Mouse (Mus musculus) heart, adult 8-10 months (tissue): ENCODE measurements around the gene Sin3a. TPM values are rescaled to one million over a fixed set of nuclear protein-coding genes. Genes with fewer than 3 reads are reported as not detected.

Experiments
- DNase-seq: peaks from one replicate; pipeline ENCODE4 v3.0.0; 2022; ENCODE audit warnings: low spot score
- total RNA-seq, 4 experiments: library from RNA; stranded (reverse); gene quantifications; 2 replicates each; pipeline ENCODE4 v1.2.4; 2022

Sin3a gene
- total RNA-seq, 4 experiments from 2014 or later: 28.4 to 40.4 (median 30.9) TPM

- DNase-seq: no peak
These were observed 94.3 kb downstream of the Sin3a start for GRCm38 (mm10) chr9:57166173-57166572.

GRCm38 (mm10) chr9:57168411-57168810 lies 96.6 kb downstream of the Sin3a start:
- DNase-seq: no peak

Other genes starting within 250 kb of the Sin3a start
- gene Odf3l1, start 207.4 kb upstream of the Sin3a start, total RNA-seq: not detected
- gene Cspg4, start 207.0 kb upstream of the Sin3a start, total RNA-seq: 10 to 100 TPM in 3 of 4 experiments, 1 to 10 TPM in 1; 9.4 to 14.7 (median 10.7) TPM
- gene Snx33, start 143.7 kb upstream of the Sin3a start, total RNA-seq: 10 to 100 TPM in 1 of 4 experiments, 1 to 10 TPM in 3; 7.3 to 10.3 (median 8.4) TPM
- 10 to 100 TPM; 58.6 to 70.1 (median 65.8) TPM for gene Imp3, start 134.6 kb upstream of the Sin3a start, total RNA-seq
- gene Snupn, start 121.2 kb upstream of the Sin3a start, total RNA-seq: 10 to 100 TPM in 2 of 4 experiments, 1 to 10 TPM in 2; 9.1 to 11.4 (median 10.3) TPM
- gene Ptpn9, start 77.1 kb upstream of the Sin3a start, total RNA-seq: 10 to 100 TPM in 1 of 4 experiments, 1 to 10 TPM in 3; 6.3 to 10.2 (median 8.9) TPM
- gene Man2c1, start 58.6 kb downstream of the Sin3a start, total RNA-seq: 10 to 100 TPM; 45.6 to 56.1 (median 48.9) TPM
- 1 to 10 TPM; 5.4 to 7.1 (median 6.1) TPM for gene Neil1, start 76.3 kb downstream of the Sin3a start, total RNA-seq
- 10 to 100 TPM; 22.5 to 32.7 (median 29.0) TPM for gene Commd4, start 86.3 kb downstream of the Sin3a start, total RNA-seq
- gene Trcg1, start 164.5 kb downstream of the Sin3a start, total RNA-seq: not detected
- gene 1700017B05Rik, start 190.6 kb downstream of the Sin3a start, total RNA-seq: 10 to 100 TPM in 2 of 4 experiments, 1 to 10 TPM in 2; 7.9 to 10.7 (median 9.4) TPM